Mouse (Mus musculus): ENCODE results near the gene Slc35g3. TPM values are rescaled to one million over a fixed set of nuclear protein-coding genes. Genes with fewer than 3 reads are reported as not detected.

Slc35g3 gene
- not detected for total RNA-seq (2023)

GRCm38 (mm10) chr11:69761868-69762267, at the start of gene Slc35g3:
TSS of gene Slc35g3 (minus strand) at chr11:69761968.

GRCm38 (mm10) chr11:69804972-69805909, 43.5 kb upstream of the Slc35g3 start, which contains the start of gene Tmem102:
TSS of gene Tmem102 (minus strand) at chr11:69805624.

DNA sequence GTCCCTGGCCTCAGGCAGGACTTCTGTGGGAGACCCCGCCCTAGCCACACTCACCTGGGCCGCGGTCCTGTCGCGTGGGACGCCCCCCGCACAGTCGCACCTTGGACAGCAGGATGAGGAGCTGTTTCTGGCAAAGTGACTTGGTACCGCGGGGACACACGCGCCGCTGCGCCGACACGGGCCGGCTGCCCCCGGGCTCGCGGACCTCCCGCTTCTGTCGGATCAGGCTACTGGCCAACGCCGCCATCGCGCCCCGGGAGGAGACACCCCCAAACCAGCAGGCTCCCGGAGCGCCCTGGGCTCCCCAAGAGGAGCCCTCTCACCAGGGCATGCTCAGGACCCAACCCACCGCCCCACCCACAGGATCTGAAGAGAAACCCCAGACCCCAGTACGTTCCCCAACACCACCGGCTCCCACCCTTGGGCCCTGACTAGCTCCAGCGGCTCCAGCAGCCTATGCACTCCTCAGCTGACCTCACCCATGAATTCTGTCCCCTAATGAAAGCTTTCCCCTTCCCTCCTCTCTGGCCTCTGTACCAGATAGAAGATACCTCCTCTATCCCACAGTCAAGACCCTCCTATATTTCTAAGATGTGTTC, 39.7 kb upstream of the Slc35g3 start, which contains the start of gene Fgf11:
Gene Fgf11, minus strand, starts transcription at position 479 of the 599 bp plus-strand sequence.

DNA sequence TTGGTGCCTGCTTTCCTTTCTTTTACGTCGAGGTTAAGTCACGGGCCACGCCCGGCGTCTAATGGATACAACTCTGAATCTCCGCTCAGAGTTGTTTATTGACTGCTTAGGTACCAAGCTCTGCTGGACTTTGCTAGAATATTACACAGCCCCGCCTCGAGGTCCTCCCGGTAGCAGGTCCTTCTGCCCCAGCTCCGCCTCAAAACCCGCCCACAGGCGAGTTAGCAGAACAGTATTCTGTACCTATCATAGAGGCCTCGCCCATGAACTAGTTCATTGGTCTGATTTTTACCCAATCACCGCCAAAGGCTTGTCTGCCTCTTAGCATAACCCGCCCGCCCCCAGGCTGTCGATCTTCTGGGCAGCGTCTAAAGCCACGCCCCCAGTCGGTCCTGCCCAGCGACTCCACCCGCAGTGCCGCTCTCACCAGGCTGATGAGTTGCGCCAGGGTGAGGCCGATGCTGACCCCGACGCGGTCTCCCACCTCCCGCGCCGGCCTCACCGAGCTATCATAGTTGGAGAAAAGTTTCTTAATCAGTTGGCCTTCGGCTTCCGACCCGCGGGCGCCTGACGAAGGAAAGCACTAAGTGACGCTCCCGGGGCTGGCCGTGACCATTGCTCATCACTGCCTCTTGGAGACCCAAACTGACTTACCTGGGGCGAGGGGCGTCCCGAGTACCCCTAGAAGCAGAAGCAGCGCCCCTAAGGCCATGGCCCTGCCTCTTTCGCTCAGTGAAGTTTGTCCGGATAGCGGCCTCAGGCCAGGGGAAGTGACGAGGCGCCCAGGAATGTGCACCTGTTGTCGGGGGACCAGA, 33.6 kb upstream of the Slc35g3 start, which contains the start of gene Chrnb1:
Gene Chrnb1, minus strand, starts transcription at position 776 of the 815 bp plus-strand sequence.

GRCm38 (mm10) chr11:69765221-69766125, 3.7 kb upstream of the Slc35g3 start, which contains the start of gene Zbtb4:
TSS of gene Zbtb4 (plus strand) at chr11:69765912.

DNA sequence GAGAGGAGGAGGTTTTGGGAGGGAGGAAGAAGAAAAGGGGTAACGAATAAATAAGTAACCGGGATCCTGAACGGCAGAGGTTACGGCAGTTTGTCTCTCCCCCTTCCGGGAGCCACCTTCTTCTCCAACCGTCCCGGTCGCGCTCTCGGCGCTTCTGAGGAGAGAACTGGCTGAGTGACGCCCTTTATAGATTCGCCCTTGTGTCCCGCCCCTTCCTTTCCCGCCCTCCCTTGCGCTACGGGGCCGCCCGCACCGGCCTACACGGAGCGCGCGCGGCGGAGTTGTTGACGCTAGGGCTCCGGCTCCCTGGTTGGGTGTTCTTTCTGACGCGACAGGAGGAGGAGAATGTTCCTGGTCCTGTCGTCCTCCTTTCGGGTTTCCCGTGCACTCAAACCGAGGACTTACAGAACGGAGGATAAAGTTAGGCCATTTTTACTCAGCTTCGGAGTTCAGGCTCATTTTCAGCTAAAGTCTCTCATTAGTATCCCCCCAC, 3.2 kb downstream of the Slc35g3 start, which contains the start of gene Polr2a:
Gene Polr2a, minus strand, starts transcription at position 160 of the 493 bp plus-strand sequence.

Other genes with a start within 250 kb of the Slc35g3 start
- gene Dnah2, start 212.9 kb downstream of the Slc35g3 start, total RNA-seq (2023), result 1 to 10 TPM; 2.6 to 6.5 TPM
- under 1 TPM in 1 of 2 experiments, not detected in 1; 0.24 TPM for gene Efnb3, start 201.8 kb downstream of the Slc35g3 start, total RNA-seq (2023)
- 10 to 100 TPM in 1 of 2 experiments, 1 to 10 TPM in 1; 9.1 to 11.8 TPM for gene Wrap53, start 181.7 kb downstream of the Slc35g3 start, total RNA-seq (2023)
- 10 to 100 TPM; 52.9 to 58.1 TPM for gene Trp53, start 181.6 kb downstream of the Slc35g3 start, total RNA-seq (2023)
- gene Atp1b2, start 156.0 kb downstream of the Slc35g3 start, total RNA-seq (2023), result 1 to 10 TPM in 1 of 2 experiments, under 1 TPM in 1; 0.90 to 4.0 TPM
- gene Shbg, start 144.1 kb downstream of the Slc35g3 start, total RNA-seq (2023), result not detected
- gene Sat2, start 139.9 kb downstream of the Slc35g3 start, total RNA-seq (2023), result not detected
- gene Fxr2, start 129.0 kb downstream of the Slc35g3 start, total RNA-seq (2023), result 10 to 100 TPM; 39.1 to 51.4 TPM
- gene Sox15, start 106.7 kb downstream of the Slc35g3 start, total RNA-seq (2023), result under 1 TPM in 1 of 2 experiments, not detected in 1; 0.62 TPM
- gene Mpdu1, start 99.3 kb downstream of the Slc35g3 start, total RNA-seq (2023), result 10 to 100 TPM; 54.1 to 58.1 TPM
- 100 to 1,000 TPM; 111 to 170 TPM for gene Cd68, start 95.8 kb downstream of the Slc35g3 start, total RNA-seq (2023)
- 100 to 1,000 TPM; 570 to 577 TPM for gene Eif4a1, start 89.5 kb downstream of the Slc35g3 start, total RNA-seq (2023)
- 10 to 100 TPM; 66.6 to 83.8 TPM for gene Senp3, start 79.9 kb downstream of the Slc35g3 start, total RNA-seq (2023)
- 10 to 100 TPM; 12.1 to 17.1 TPM for gene Tnfsf13, start 76.2 kb downstream of the Slc35g3 start, total RNA-seq (2023)
- 10 to 100 TPM in 1 of 2 experiments, 1 to 10 TPM in 1; 6.9 to 12.4 TPM for gene Tnfsf12, start 66.1 kb downstream of the Slc35g3 start, total RNA-seq (2023)
- 1 to 10 TPM; 4.5 to 7.2 TPM for gene Tnfsfm13, start 65.9 kb downstream of the Slc35g3 start, total RNA-seq (2023)
- gene Polr2a, start 3.3 kb downstream of the Slc35g3 start, total RNA-seq (2023), result 10 to 100 TPM; 81.5 to 86.5 TPM
- 1 to 10 TPM; 2.8 to 2.9 TPM for gene Zbtb4, start 3.9 kb upstream of the Slc35g3 start, total RNA-seq (2023)
- 1 to 10 TPM in 1 of 2 experiments, under 1 TPM in 1; 0.86 to 1.8 TPM for gene Chrnb1, start 34.0 kb upstream of the Slc35g3 start, total RNA-seq (2023)
- under 1 TPM in 1 of 2 experiments, not detected in 1; 0.11 TPM for gene Fgf11, start 39.9 kb upstream of the Slc35g3 start, total RNA-seq (2023)
- gene Tmem102, start 43.7 kb upstream of the Slc35g3 start, total RNA-seq (2023), result not detected
- gene Gm39566, start 53.3 kb upstream of the Slc35g3 start, total RNA-seq (2023), result not detected
- not detected for gene Spem2, start 56.5 kb upstream of the Slc35g3 start, total RNA-seq (2023)
- not detected for gene Spem1, start 60.2 kb upstream of the Slc35g3 start, total RNA-seq (2023)
- 1 to 10 TPM; 1.5 to 1.8 TPM for gene Nlgn2, start 75.8 kb upstream of the Slc35g3 start, total RNA-seq (2023)
- gene Tmem256, start 76.5 kb upstream of the Slc35g3 start, total RNA-seq (2023), result 100 to 1,000 TPM in 1 of 2 experiments, 10 to 100 TPM in 1; 99.9 to 101 TPM
- gene Plscr3, start 84.4 kb upstream of the Slc35g3 start, total RNA-seq (2023), result 10 to 100 TPM; 34.4 to 38.0 TPM
- not detected for gene Tnk1, start 96.8 kb upstream of the Slc35g3 start, total RNA-seq (2023)
- not detected for gene Tmem95, start 116.0 kb upstream of the Slc35g3 start, total RNA-seq (2023)
- 1 to 10 TPM; 8.4 to 8.8 TPM for gene Kctd11, start 119.4 kb upstream of the Slc35g3 start, total RNA-seq (2023)
- gene Acap1, start 133.6 kb upstream of the Slc35g3 start, total RNA-seq (2023), result 100 to 1,000 TPM; 261 to 285 TPM
- gene 2810408A11Rik, start 139.0 kb upstream of the Slc35g3 start, total RNA-seq (2023), result 1 to 10 TPM in 1 of 2 experiments, under 1 TPM in 1; 0.95 to 1.9 TPM
- 10 to 100 TPM; 17.9 to 18.5 TPM for gene Neurl4, start 139.1 kb upstream of the Slc35g3 start, total RNA-seq (2023)
- 10 to 100 TPM; 75.4 to 79.7 TPM for gene Gps2, start 151.9 kb upstream of the Slc35g3 start, total RNA-seq (2023)
- gene Eif5a, start 160.0 kb upstream of the Slc35g3 start, total RNA-seq (2023), result 100 to 1,000 TPM; 498 to 503 TPM
- not detected for gene Ybx2, start 173.8 kb upstream of the Slc35g3 start, total RNA-seq (2023)
- gene Slc2a4, start 186.2 kb upstream of the Slc35g3 start, total RNA-seq (2023), result under 1 TPM; 0.55 to 0.60 TPM
- gene Cldn7, start 202.8 kb upstream of the Slc35g3 start, total RNA-seq (2023), result not detected
- gene Ctdnep1, start 219.2 kb upstream of the Slc35g3 start, total RNA-seq (2023), result 10 to 100 TPM; 65.2 to 68.4 TPM
- 10 to 100 TPM; 25.3 to 27.8 TPM for gene Elp5, start 220.5 kb upstream of the Slc35g3 start, total RNA-seq (2023)
- 100 to 1,000 TPM; 537 TPM for gene Gabarap, start 229.2 kb upstream of the Slc35g3 start, total RNA-seq (2023)
- gene Phf23, start 233.8 kb upstream of the Slc35g3 start, total RNA-seq (2023), result 10 to 100 TPM; 43.3 to 47.1 TPM
- 10 to 100 TPM; 17.5 to 21.4 TPM for gene Dvl2, start 238.6 kb upstream of the Slc35g3 start, total RNA-seq (2023)